Mouse (Mus musculus) neutrophil, adult 5-6 weeks (primary cell): ENCODE results near the gene 6030468B19Rik. TPM values are rescaled to one million over a fixed set of nuclear protein-coding genes. Genes with fewer than 3 reads are reported as not detected.
"Not testable (repeated sequence)": the region's sequence is repeated elsewhere in the genome, so short reads cannot be mapped to it uniquely, and the experiment has no call there.

Experiments
- ATAC-seq: fragments of 151-379, 151-347 bp; 2 replicates; pipeline ENCODE4 v1.8.0; 2017; ENCODE audit warnings: mild to moderate bottlenecking, moderate TSS enrichment; ENCODE audit not compliant: insufficient number of reproducible peaks, poor library complexity, low FRiP score, severe bottlenecking; ENCODE audit errors: extremely low read depth
- total RNA-seq: library from RNA; stranded (forward); fragments of 200-1000 nt; gene quantifications from 2 replicates; pipeline ENCODE4 v1.2.3, GENCODE M21; 2017

Gene 6030468B19Rik
- total RNA-seq, 1 experiment from 2014 or later: 0.58 TPM

DNA sequence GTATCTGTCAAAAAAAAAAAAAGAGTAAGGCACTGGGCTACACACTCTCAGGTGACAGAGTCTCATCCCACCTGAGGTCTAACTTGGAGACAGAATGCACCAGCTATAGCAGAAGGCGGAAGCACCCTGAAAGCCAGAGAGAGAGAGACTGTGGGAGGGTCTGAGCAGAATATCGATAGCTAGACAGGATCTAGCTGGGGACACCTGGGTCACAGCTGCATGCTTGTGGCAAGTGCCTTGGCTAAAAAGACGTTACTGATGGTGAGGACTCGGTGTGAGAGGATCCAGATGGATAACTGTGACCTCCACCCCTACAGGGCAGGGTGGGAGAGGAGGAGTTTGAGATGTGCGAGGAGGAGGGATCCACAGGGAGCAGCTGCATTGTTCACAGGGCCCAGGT, 506 bp upstream of the 6030468B19Rik start:
- no peak for ATAC-seq

GRCm38 (mm10) chr11:117798160-117798541, 691 bp downstream of the 6030468B19Rik start:
- ATAC-seq: peak; percentile 30

DNA sequence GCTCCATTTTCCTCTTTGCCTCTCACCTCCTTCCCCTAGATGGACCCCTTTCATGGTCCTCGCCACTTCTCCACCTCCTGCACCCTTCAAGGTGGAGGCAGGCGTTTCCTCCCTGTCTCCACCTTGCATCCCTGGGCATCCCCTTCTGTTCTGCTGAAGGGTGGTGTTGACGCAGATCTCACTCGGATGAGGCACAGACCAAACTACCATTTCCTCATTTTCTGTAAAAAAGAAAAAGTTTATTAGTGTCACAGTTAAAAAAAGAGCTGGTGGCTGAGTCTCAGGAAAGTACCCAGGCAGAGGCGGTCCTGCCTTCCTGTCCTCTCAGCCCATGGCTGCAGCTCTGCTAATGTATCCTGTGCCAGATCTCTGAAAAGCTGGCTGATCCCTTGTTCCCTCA, 1.7 kb downstream of the 6030468B19Rik start:
- peak; percentile 54 for ATAC-seq

DNA sequence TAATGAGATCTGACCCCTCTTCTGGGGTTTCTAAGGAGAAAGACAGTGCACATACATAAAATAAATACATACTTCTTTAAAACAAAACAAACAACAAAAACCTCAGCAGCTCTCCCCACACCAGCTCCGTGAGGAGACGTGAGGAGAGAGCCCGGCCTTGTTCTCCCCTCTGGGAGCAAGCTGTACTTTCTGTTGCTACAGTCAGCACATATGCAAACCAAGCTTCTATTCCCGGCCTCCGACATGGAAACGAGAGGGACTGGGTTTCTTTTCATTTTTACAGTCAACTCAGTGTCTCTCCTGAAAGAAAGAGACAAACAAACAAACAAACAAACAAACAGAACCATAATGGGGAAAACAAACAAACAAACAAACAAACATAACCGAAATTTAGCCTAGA, 2.6 kb downstream of the 6030468B19Rik start:
- no peak for ATAC-seq

- no peak for ATAC-seq
These were observed 4.2 kb downstream of the 6030468B19Rik start for GRCm38 (mm10) chr11:117801650-117802049.

GRCm38 (mm10) chr11:117803166-117803688, 5.8 kb downstream of the 6030468B19Rik start:
- ATAC-seq: no peak

DNA sequence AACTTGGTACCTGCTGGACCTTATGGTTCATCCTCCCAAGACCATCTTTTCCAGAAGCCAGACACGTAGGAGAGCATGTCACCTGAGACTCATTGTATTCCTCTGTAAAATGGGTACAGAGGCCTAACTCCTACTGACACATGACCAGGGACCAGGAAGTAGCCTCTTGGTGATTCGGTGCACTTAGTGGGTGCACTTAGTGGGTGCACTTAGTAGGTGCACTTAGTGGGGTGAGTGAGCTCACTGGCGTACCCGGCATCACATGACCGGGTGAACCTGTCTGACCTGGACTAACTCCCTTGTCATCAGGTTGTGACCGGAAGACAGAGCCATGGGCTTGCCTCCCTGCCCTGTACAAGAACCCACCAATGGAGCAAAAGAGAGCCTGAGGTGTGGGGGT, 9.3 kb downstream of the 6030468B19Rik start:
- ATAC-seq: no peak

DNA sequence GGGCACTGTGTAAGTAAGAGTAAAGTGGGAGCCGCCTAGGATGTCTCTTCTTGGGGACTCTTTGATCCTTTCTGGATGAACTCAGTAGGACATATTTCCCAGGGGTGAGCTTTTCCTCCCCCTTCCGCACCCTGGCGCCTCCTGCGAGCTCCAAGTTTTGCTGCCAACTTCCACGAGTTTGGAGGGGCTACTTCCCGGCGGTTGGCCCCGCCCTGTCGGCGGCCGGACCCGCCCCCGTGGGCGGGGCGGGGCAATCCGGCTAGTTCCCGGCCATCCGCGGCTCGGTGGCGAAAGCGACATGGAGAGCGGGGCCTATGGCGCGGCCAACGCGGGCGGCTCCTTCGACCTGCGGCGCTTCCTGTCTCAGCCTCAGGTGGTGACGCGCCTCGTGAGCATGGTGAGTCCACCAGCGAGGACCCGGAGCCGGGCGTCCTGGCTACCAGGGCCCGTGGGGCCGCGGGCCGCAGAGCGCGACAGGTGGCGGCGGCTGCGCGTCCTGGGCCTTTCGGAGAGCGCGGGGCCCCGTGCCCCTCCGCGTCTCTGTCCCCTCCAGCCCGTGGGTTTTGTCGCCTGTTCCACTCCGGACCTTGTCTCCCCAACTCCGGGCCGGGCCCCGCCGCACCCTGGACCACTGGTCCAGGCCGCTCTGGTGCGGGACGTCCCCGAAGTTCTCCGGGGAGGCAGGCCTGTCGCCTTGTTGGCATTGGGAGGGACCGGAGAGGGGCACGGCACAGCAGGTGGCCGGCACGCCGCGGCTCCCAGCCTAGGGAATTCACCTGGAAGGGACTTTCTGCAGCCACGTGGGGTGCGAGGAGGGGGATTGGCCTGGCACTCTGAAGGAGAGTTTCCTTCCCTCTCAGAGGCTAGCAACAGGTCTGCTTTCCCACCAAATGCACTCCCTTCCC, 12.2 kb downstream of the 6030468B19Rik start, which contains the start of the genes Gm20708 and Syngr2:
TSS of gene Gm20708 (plus strand) at position 262 of the 905 bp plus-strand sequence.
TSS of gene Syngr2 (plus strand) at position 262 of the 905 bp plus-strand sequence.
- peak; percentile 24 for ATAC-seq

GRCm38 (mm10) chr11:117810401-117811046, 13.1 kb downstream of the 6030468B19Rik start:
- ATAC-seq: peak; percentile 67

GRCm38 (mm10) chr11:117813867-117814266, 16.4 kb downstream of the 6030468B19Rik start:
- no peak for ATAC-seq

GRCm38 (mm10) chr11:117814704-117815366, 17.4 kb downstream of the 6030468B19Rik start:
- ATAC-seq: no peak

DNA sequence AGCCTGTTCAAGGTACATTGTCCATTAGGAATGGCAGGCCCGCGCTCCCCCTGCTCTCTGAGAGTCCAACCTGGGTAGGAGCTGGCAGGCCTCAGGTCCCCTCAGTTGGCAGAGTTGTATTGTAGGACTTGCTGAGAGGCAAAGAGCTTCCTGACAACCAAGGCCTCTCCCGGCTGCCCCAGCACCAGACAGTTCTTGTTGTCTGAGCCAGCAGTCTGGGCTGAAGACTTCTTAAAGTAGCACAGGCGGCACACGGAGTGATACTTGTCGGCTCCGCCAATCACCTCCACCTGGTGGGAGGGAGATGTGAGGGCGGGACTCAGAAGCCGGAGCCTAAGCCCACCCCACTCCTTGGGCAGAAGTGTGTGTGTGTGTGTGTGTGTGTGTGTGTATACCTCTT, 18.4 kb downstream of the 6030468B19Rik start:
- ATAC-seq: not testable (repeated sequence)

DNA sequence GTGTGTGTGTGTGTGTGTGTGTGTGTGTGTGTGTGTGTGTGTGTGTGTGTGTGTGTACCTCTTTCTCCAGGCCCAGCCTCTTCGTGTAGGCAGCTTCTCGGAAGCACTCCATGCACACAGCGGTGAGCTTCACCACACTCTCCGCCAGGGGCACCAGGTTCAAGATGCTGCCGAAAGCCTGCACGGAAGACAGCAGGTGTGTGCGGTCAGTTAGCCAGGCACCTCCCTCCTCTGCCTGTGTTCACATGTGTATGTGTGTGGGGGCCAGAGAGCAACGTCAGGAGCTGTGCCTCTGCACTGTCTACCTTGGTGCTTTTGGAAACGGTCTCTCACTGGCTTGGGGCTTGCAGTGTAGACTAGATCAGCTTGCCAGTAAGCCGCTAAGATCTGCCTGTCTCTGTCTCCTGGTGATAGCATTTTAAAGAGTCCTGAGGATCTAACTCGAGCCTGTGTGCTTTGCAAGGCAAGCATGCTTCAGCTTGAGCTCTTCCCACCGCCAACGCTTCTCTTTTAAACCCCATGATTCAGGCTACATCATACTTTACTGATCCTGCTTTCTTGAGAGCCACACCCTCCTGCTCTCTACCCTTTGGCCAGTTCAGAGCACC, 19.0 kb downstream of the 6030468B19Rik start:
- no peak for ATAC-seq

DNA sequence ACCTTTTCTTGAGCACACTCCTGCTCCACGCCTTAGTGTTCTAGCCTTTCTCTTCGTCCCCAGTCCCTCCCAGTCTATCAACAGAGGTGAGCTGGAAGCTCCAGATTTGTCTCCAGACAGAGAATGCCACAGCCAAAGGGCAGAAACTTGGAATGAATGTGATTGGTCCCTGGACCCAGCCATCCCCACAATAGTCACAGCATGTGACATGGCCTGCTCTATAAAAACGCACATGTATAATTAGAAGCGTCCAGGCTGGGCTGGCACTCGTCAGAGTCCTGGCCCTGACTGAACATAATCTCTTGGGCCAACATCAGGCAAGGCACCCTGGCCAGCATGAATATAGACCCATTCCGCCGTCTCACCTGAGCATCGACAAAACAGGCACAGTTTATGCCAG, 21.6 kb downstream of the 6030468B19Rik start:
- ATAC-seq: no peak

GRCm38 (mm10) chr11:117820173-117820572, 22.7 kb downstream of the 6030468B19Rik start:
- no peak for ATAC-seq

DNA sequence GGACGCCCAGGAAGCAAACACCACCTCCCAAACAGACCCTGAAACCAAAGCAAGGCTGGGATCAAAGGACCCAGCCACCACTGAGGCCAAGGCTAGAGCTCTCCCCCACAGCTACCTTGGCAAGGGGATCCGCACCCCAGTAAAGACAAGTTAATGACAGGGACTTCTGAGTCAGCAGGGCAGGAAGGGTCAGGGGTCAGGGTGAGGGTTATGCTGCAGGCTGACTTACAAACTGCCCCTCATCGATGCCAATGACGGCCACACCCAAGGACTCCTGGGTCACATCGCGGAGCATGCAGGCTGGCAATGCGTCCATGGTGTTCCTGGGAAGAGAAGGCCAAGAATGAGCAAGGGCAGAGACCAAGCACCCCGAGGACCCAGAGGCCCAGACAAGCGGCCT, 24.4 kb downstream of the 6030468B19Rik start:
- no peak for ATAC-seq

DNA sequence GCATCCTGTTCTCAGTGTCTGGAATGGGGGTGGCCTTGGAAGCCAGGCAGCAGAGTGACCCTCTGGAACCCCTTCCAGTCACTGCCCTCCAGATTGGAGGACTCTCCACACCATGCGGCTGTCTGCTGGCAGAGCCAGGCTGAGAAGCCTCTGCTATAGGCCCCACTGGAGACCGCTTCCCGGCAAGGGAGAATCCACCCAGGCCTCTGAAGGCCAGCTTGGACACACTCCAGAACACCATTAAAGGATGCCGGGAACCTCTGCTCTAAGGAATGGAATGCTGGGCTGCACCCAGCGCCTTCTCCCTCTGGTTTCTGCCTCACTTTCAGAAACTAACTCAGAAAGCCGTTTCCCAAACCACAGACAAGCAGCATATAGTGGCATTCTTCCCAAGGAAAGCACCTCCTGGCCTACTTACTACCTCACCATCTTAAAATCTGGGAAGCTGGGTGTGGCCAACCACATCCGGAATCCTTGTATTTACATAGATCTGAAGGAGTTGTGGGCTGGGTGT, 25.3 kb downstream of the 6030468B19Rik start:
- ATAC-seq: no peak

- ATAC-seq: no peak
These were observed 26.0 kb downstream of the 6030468B19Rik start for GRCm38 (mm10) chr11:117823411-117823810.
